Mouse (Mus musculus) heart, postnatal 4 days (tissue): ENCODE results near the gene Ube2l3. TPM values are rescaled to one million over a fixed set of nuclear protein-coding genes. Genes with fewer than 3 reads are reported as not detected.

Source experiments
- DNase-seq: peaks from one replicate; pipeline ENCODE4 v3.0.0; 2021
- microRNA-seq, 2 experiments: library from miRNA; unstranded; fragments of <30 nt; microRNA quantifications; one replicate each; pipeline ENCODE4 v1.2.0; 2021 to 2022
- total RNA-seq, 2 experiments: library from RNA; stranded (reverse); gene quantifications; 2 replicates each; pipeline ENCODE4 v1.2.3; 2021

Gene Ube2l3
- total RNA-seq, 2 experiments from 2014 or later, result 154 to 157 TPM

GRCm38 (mm10) chr16:17146772-17147235 lies 55.6 kb downstream of the Ube2l3 start, which contains the start of gene Ccdc116:
Gene Ccdc116 (minus strand): TSS chr16:17147229.
- peak; percentile 86 for DNase-seq

GRCm38 (mm10) chr16:17144339-17144738 lies 58.1 kb downstream of the Ube2l3 start, which contains the start of gene Ydjc:
Gene Ydjc (plus strand): TSS chr16:17144621.
- no peak for DNase-seq

- DNase-seq, result no peak
These were observed 65.1 kb downstream of the Ube2l3 start for GRCm38 (mm10) chr16:17137355-17137754.

GRCm38 (mm10) chr16:17132906-17133200 lies 69.6 kb downstream of the Ube2l3 start:
- DNase-seq, result no peak

GRCm38 (mm10) chr16:17132089-17132905 lies 70.2 kb downstream of the Ube2l3 start, which contains the start of gene Sdf2l1:
Gene Sdf2l1 (minus strand): TSS chr16:17132383.
- DNase-seq, result peak; percentile 97

GRCm38 (mm10) chr16:17131191-17132088 lies 71.0 kb downstream of the Ube2l3 start:
- no peak for DNase-seq

- peak; percentile 62 for DNase-seq
These were observed 75.2 kb downstream of the Ube2l3 start for GRCm38 (mm10) chr16:17127292-17127691.

- DNase-seq, result peak; percentile 79
These were observed 77.5 kb downstream of the Ube2l3 start, which contains the start of gene 2610318N02Rik for GRCm38 (mm10) chr16:17124871-17125520. Gene 2610318N02Rik (minus strand): TSS chr16:17125167.

GRCm38 (mm10) chr16:17124119-17124870 lies 78.2 kb downstream of the Ube2l3 start:
- DNase-seq, result no peak

GRCm38 (mm10) chr16:17121569-17121968 lies 80.9 kb downstream of the Ube2l3 start:
- DNase-seq, result no peak

- no peak for DNase-seq
These were observed 85.1 kb downstream of the Ube2l3 start for GRCm38 (mm10) chr16:17117309-17117799.

GRCm38 (mm10) chr16:17110771-17111743 lies 91.4 kb downstream of the Ube2l3 start, which contains the start of gene Ppil2:
Gene Ppil2 (minus strand): TSS chr16:17111257.
- DNase-seq, result peak; percentile 63

- no peak for DNase-seq
These were observed 97.8 kb downstream of the Ube2l3 start for GRCm38 (mm10) chr16:17104600-17104999.

GRCm38 (mm10) chr16:17102630-17103220 lies 99.7 kb downstream of the Ube2l3 start:
- peak; percentile 20 for DNase-seq

Small RNA genes within 50 kb of the gene (microRNA-seq; reads per million reads assigned to microRNA genes)
- gene Mir130b (1,079 to 1,230 reads per million in 2 experiments), gene Mir301b (22.3 to 40.1 reads per million in 2 experiments)

Other genes with a start within 250 kb of the Ube2l3 start
- gene Mapk1, start 219.3 kb downstream of the Ube2l3 start, total RNA-seq, result 100 to 1,000 TPM; 128 to 135 TPM
- 1 to 10 TPM; 6.3 to 6.9 TPM for gene Ypel1, start 133.0 kb downstream of the Ube2l3 start, total RNA-seq
- 10 to 100 TPM; 49.0 to 52.5 TPM for gene Ppil2, start 91.4 kb downstream of the Ube2l3 start, total RNA-seq
- gene 2610318N02Rik, start 77.5 kb downstream of the Ube2l3 start, total RNA-seq, result 1 to 10 TPM; 4.1 to 4.3 TPM
- 10 to 100 TPM in 1 of 2 experiments, 1 to 10 TPM in 1; 8.2 to 10.5 TPM for gene Sdf2l1, start 70.3 kb downstream of the Ube2l3 start, total RNA-seq
- gene Ydjc, start 58.0 kb downstream of the Ube2l3 start, total RNA-seq, result 1 to 10 TPM; 1.9 to 2.9 TPM
- under 1 TPM; 0.26 to 0.32 TPM for gene Ccdc116, start 55.4 kb downstream of the Ube2l3 start, total RNA-seq
- under 1 TPM; 0.43 TPM for gene Rimbp3, start 6.0 kb upstream of the Ube2l3 start, total RNA-seq
- 1 to 10 TPM; 7.0 to 7.1 TPM for gene Hic2, start 30.9 kb upstream of the Ube2l3 start, total RNA-seq
- 1 to 10 TPM; 6.3 to 7.9 TPM for gene Tmem191c, start 73.4 kb upstream of the Ube2l3 start, total RNA-seq
- 1 to 10 TPM; 3.3 to 3.7 TPM for gene Serpind1, start 128.7 kb upstream of the Ube2l3 start, total RNA-seq
- 10 to 100 TPM; 15.7 to 16.3 TPM for gene Snap29, start 203.3 kb upstream of the Ube2l3 start, total RNA-seq
- 10 to 100 TPM; 55.8 to 56.5 TPM for gene Pi4ka, start 203.7 kb upstream of the Ube2l3 start, total RNA-seq
- gene Crkl, start 249.3 kb upstream of the Ube2l3 start, total RNA-seq, result 10 to 100 TPM; 31.6 to 34.4 TPM